Mouse (Mus musculus) lung, adult 2 months (tissue): ENCODE results near the gene Ugdh.

Source experiments
- CTCF ChIP-seq: fragments of 200-500 bp; IDR thresholded peaks from 2 replicates; pipeline ENCODE4 v1.5.1; 2011; ENCODE audit warnings: mild to moderate bottlenecking, low read length, control low read depth; ENCODE audit not compliant: insufficient read depth
- POLR2A ChIP-seq: fragments of 200-500 bp; IDR thresholded peaks from 2 replicates; pipeline ENCODE4 v1.6.1; 2011; ENCODE audit warnings: low read depth, mild to moderate bottlenecking, control low read depth, low read length, borderline replicate concordance; ENCODE audit errors: extremely low read depth

DNA sequence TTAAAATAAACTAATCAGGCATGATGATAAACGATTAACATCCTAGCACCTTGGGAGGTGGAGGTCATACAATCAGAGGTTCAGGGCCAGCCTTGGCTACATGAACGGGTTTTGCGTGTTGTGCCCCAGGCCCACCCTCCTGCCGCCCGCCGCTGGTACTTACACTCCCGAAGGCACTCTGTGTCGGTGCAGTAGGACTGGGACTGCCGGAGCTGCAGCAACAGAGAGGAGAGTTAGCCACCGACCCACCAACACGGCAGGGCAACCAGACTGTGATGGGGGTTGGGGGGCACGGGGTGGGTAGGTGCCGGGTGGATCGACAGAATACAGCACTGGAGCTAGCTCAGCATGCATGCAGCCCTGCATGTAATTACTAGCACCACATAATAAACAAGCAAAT lies 24.6 kb upstream of the Ugdh start:
- no peak for TF ChIP-seq CTCF
- no peak for TF ChIP-seq POLR2A
